Mouse (Mus musculus) natural killer cell, adult 2 months (primary cell): ENCODE measurements around the gene Izumo1.
A peak's percentile ranks its signal among the peaks of the same experiment; 100 is the strongest.
"Not testable (repeated sequence)": the region's sequence is repeated elsewhere in the genome, so short reads cannot be mapped to it uniquely, and the experiment has no call there.

ENCODE experiments used
- DNase-seq, 2 experiments: peaks; one replicate each; pipeline ENCODE4 v3.0.0; 2022; ENCODE audit warnings: low spot score in 2 of 2

The Izumo1 gene

GRCm38 (mm10) chr7:45642503-45643255 lies 21.1 kb downstream of the Izumo1 start:
- no peak for DNase-seq

- DNase-seq = peak; percentile 74 to 77
These were observed 22.0 kb downstream of the Izumo1 start for GRCm38 (mm10) chr7:45643441-45644178.

- DNase-seq = no peak
These were observed 22.6 kb downstream of the Izumo1 start for GRCm38 (mm10) chr7:45644183-45644582.

GRCm38 (mm10) chr7:45644872-45645590 lies 23.4 kb downstream of the Izumo1 start:
- DNase-seq = no peak

GRCm38 (mm10) chr7:45645591-45645971 lies 24.0 kb downstream of the Izumo1 start:
- no peak for DNase-seq

- DNase-seq = no peak
These were observed 25.1 kb downstream of the Izumo1 start for GRCm38 (mm10) chr7:45646671-45647070.

- DNase-seq = no peak
These were observed 27.7 kb downstream of the Izumo1 start for GRCm38 (mm10) chr7:45649351-45649750.

GRCm38 (mm10) chr7:45650484-45650883 lies 28.9 kb downstream of the Izumo1 start:
- not testable (repeated sequence) for DNase-seq

GRCm38 (mm10) chr7:45654424-45655047 lies 32.9 kb downstream of the Izumo1 start:
- DNase-seq = no peak

- no peak for DNase-seq
These were observed 39.3 kb downstream of the Izumo1 start for GRCm38 (mm10) chr7:45660746-45661478.

GRCm38 (mm10) chr7:45661702-45662101 lies 40.1 kb downstream of the Izumo1 start:
- not testable (repeated sequence) for DNase-seq

GRCm38 (mm10) chr7:45665303-45666138 lies 43.9 kb downstream of the Izumo1 start:
- no peak for DNase-seq

- no peak for DNase-seq
These were observed 44.5 kb downstream of the Izumo1 start, which contains the start of gene Fut2 for GRCm38 (mm10) chr7:45666161-45666560. Gene Fut2, minus strand, starts transcription at chr7:45666394.

- DNase-seq = no peak
These were observed 46.1 kb downstream of the Izumo1 start for GRCm38 (mm10) chr7:45667761-45668160.

GRCm38 (mm10) chr7:45668921-45669320 lies 47.3 kb downstream of the Izumo1 start:
- no peak for DNase-seq

GRCm38 (mm10) chr7:45677627-45678295 lies 56.1 kb downstream of the Izumo1 start:
- no peak for DNase-seq
